Mouse (Mus musculus): ENCODE results near the gene Pex5. TPM values are rescaled to one million over a fixed set of nuclear protein-coding genes. Genes with fewer than 3 reads are reported as not detected.
A peak's percentile ranks its signal among the peaks of the same experiment; 100 is the strongest.

Gene Pex5
- polyA plus RNA-seq (2014; fragmentation: Nextera tagmentation; extraction: Ambion mirVana) = 45.9 and 54.4 TPM in 2 replicates

DNA sequence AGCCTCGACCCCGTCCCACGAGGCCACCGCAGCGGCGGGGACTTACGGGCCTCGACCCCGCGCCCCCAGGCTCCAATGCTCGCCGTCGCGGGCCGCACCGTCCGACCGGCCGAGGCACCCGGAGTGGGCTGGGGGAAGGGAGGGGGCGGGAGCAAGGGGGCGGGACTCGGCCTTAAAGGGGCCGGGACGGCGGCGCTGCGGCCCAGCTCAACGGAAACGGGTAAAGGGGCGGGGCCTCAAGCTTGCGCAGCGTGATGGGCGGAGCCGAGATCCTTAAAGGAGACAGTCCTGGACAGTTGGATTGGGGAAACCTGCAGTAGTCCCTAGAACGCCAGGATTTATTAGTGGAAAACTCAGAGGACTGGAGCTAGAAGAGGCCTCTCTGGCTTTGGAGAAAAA lies at the start of gene Pex5:
TSS of gene Pex5 (minus strand) at position 141 of the 399 bp plus-strand sequence.
- 0% methylated on average over 23 of the region's 36 CpGs for WGBS
- peak; percentile 96 for DNase-seq (ENCODE audit: low spot score)
- no peaks in the 10 kb centered on the region for H3K36me3 ChIP-seq (ENCODE audit: control insufficient read depth, insufficient read depth, low read length)
- H3K27me3 ChIP-seq (ENCODE audit: control insufficient read depth, insufficient read depth, low read length) = no peaks in the 10 kb centered on the region
- peak within 1 kb of the TSS; percentile 52 for H3K4me2 ChIP-seq (ENCODE audit: low read depth)
- peak within 1 kb of the TSS; percentile 62 for H3K27ac ChIP-seq (ENCODE audit: low read depth, low read length)
- H3K9me3 ChIP-seq (ENCODE audit: control insufficient read depth, low read length) = no peaks in the 10 kb centered on the region
- H3K9ac ChIP-seq (ENCODE audit: low read length) = peak within 1 kb of the TSS; percentile 77
- H3K4me3 ChIP-seq (ENCODE audit: low read depth, low read length) = peak within 1 kb of the TSS; percentile 75
- peaks cover 3% of the 10 kb centered on the region; the same call in 1 of the 2 replicates for H3K4me1 ChIP-seq (ENCODE audit: control insufficient read depth, insufficient read depth, low read length)
- peak; percentile 93 for ATAC-seq (ENCODE audit: insufficient read depth, low FRiP score, low TSS enrichment)

DNA sequence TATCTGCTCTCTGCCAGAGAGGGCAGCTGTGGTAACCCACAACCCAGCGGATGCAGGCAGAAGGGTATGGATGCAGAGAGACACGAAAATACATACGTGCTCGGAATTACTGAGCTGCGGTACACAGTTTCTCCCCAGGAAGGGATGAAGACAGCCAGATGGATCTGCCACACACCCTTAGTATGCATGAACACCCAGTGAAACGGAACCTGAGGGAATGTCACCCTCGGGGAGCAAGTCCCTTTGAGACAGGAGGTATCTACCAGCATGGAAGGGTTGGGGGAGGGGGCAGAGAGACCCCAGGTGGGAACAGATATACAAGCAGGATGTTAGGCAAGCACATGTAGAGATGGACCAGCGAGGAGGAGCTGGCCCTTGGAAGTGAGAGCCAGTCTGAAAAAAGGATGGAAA lies 49.0 kb upstream of the Pex5 start:
- Histone ChIP-seq H3K4me2 (ENCODE audit: low read depth) (peak overlapping the region; percentile 78), H3K4me1 (ENCODE audit: control insufficient read depth, insufficient read depth, low read length) (no peaks in the 10 kb centered on the region; the same call in 1 of the 2 replicates), H3K9ac (ENCODE audit: low read length) (peak overlapping the region; percentile 57), H3K9me3 (ENCODE audit: control insufficient read depth, low read length) (no peaks in the 10 kb centered on the region), H3K27ac (ENCODE audit: low read depth, low read length) (no peak overlapping the region), H3K27me3 (ENCODE audit: control insufficient read depth, insufficient read depth, low read length) (no peaks in the 10 kb centered on the region), H3K36me3 (ENCODE audit: control insufficient read depth, insufficient read depth, low read length) (no peaks in the 10 kb centered on the region), H3K4me3 (ENCODE audit: low read depth, low read length) (peak overlapping the region; percentile 45)
- 27% methylated on average over 8 of the region's 8 CpGs for WGBS
- DNase-seq (ENCODE audit: low spot score) = peak; percentile 21
- peak; percentile 29 for ATAC-seq (ENCODE audit: insufficient read depth, low FRiP score, low TSS enrichment)

DNA sequence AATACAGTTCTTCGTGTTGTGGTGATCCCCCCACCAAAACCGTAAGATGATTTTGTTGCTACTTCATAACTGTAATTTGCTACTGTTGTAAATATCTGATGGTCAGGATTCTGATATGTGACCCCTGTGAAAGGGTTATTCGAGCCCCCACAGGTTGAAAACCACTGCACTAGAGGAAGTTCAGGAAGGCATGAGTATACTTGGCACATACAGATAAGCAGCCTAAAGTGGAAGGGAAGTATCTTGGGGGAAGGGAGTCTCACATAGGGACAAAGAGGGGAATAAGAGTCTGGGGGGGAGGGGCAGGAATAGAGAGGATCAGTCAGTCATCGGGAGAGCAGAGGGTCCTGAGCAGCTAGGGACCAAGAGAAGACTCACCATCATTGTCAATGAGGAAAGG lies 44.5 kb upstream of the Pex5 start:
- H3K4me2 ChIP-seq (ENCODE audit: low read depth) = no peak overlapping the region
- ATAC-seq (ENCODE audit: insufficient read depth, low FRiP score, low TSS enrichment) (no peak), DNase-seq (ENCODE audit: low spot score) (no peak)
- no peaks in the 10 kb centered on the region for H3K27me3 ChIP-seq (ENCODE audit: control insufficient read depth, insufficient read depth, low read length)
- H3K4me3 ChIP-seq (ENCODE audit: low read depth, low read length) = no peak overlapping the region
- H3K4me1 ChIP-seq (ENCODE audit: control insufficient read depth, insufficient read depth, low read length) = no peaks in the 10 kb centered on the region; the same call in 1 of the 2 replicates
- no peak overlapping the region for H3K27ac ChIP-seq (ENCODE audit: low read depth, low read length)
- H3K36me3 ChIP-seq (ENCODE audit: control insufficient read depth, insufficient read depth, low read length) = no peaks in the 10 kb centered on the region
- H3K9ac ChIP-seq (ENCODE audit: low read length) = no peak overlapping the region
- no peaks in the 10 kb centered on the region for H3K9me3 ChIP-seq (ENCODE audit: control insufficient read depth, low read length)
- 85% methylated on average over 4 of the region's 4 CpGs for WGBS

DNA sequence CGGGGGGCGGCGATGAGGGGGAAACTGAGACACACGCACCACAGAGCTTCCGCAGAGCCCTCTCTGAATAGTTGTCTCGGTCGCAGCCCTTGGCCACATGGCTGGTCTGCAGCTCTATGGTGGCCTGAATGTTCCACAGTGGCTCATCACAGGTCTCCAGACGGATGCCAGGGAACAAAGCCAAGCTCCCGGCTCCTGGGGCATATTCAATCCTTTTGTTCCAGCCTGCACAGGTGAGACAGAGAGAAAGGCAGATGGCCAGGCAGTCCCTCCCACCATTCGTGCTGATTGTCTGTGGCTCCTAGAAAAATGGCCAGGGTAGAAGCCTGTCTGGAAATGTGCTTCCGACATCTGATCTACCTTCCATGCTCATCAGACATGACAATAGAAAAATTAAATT lies 43.6 kb upstream of the Pex5 start:
- 92% methylated on average over 11 of the region's 11 CpGs for WGBS
- no peak overlapping the region for H3K4me2 ChIP-seq (ENCODE audit: low read depth)
- no peak for ATAC-seq (ENCODE audit: insufficient read depth, low FRiP score, low TSS enrichment)
- no peaks in the 10 kb centered on the region for H3K36me3 ChIP-seq (ENCODE audit: control insufficient read depth, insufficient read depth, low read length)
- H3K4me1 ChIP-seq (ENCODE audit: control insufficient read depth, insufficient read depth, low read length) = no peaks in the 10 kb centered on the region
- no peak overlapping the region for H3K27ac ChIP-seq (ENCODE audit: low read depth, low read length)
- no peaks in the 10 kb centered on the region for H3K27me3 ChIP-seq (ENCODE audit: control insufficient read depth, insufficient read depth, low read length)
- no peaks in the 10 kb centered on the region for H3K9me3 ChIP-seq (ENCODE audit: control insufficient read depth, low read length)
- H3K4me3 ChIP-seq (ENCODE audit: low read depth, low read length) = no peak overlapping the region
- DNase-seq (ENCODE audit: low spot score) = no peak
- no peak overlapping the region for H3K9ac ChIP-seq (ENCODE audit: low read length)

DNA sequence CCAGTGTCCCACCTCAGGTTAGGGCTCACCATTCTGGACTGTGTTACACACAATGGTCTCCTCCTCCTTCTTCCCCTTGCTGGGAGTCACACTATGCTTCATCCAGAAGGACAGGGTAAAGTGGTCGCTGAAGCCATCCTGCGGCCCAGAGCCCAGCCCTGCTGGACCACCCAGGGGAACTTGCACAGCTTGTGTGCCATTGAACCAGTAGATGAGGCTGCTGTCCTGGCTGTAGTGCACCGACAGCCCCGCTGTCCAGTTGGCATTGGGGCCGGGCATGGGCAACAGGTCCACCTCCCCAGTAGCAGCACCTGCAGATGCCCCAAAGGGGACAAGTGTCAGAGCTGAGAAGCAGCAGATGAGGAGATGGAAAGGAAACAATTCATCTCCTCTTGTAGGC lies 43.0 kb upstream of the Pex5 start:
- ATAC-seq (ENCODE audit: insufficient read depth, low FRiP score, low TSS enrichment) (no peak), DNase-seq (ENCODE audit: low spot score) (no peak)
- Histone ChIP-seq H3K27me3 (ENCODE audit: control insufficient read depth, insufficient read depth, low read length) (no peaks in the 10 kb centered on the region), H3K4me3 (ENCODE audit: low read depth, low read length) (no peak overlapping the region), H3K27ac (ENCODE audit: low read depth, low read length) (no peak overlapping the region), H3K9ac (ENCODE audit: low read length) (no peak overlapping the region), H3K4me1 (ENCODE audit: control insufficient read depth, insufficient read depth, low read length) (no peaks in the 10 kb centered on the region), H3K36me3 (ENCODE audit: control insufficient read depth, insufficient read depth, low read length) (no peaks in the 10 kb centered on the region), H3K4me2 (ENCODE audit: low read depth) (no peak overlapping the region), H3K9me3 (ENCODE audit: control insufficient read depth, low read length) (no peaks in the 10 kb centered on the region)
- 89% methylated on average over 5 of the region's 5 CpGs for WGBS

DNA sequence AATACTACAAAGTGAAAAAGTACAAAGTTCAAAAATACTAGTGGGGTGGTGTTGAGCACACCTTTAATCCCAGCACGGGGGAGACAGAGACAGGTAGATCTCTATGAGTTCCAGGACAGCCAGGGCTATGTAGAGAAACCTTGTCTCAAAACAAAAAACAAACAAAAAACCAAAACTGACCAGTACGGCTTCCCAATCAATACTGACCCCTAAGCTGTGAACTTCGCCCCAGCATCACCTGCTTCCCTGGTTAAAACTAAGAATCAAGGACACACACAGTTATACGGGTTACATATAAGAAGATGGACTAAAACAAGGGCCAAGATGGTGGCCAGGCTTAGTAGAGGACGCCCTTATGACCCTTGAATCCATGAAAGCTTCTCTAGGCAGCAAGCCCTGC lies 41.4 kb upstream of the Pex5 start:
- Histone ChIP-seq H3K27ac (ENCODE audit: low read depth, low read length) (no peak overlapping the region), H3K4me3 (ENCODE audit: low read depth, low read length) (no peak overlapping the region), H3K4me1 (ENCODE audit: control insufficient read depth, insufficient read depth, low read length) (no peaks in the 10 kb centered on the region), H3K9ac (ENCODE audit: low read length) (no peak overlapping the region), H3K4me2 (ENCODE audit: low read depth) (no peak overlapping the region), H3K9me3 (ENCODE audit: control insufficient read depth, low read length) (no peaks in the 10 kb centered on the region), H3K36me3 (ENCODE audit: control insufficient read depth, insufficient read depth, low read length) (no peaks in the 10 kb centered on the region), H3K27me3 (ENCODE audit: control insufficient read depth, insufficient read depth, low read length) (no peaks in the 10 kb centered on the region)
- WGBS = 93% methylated on average over 5 of the region's 5 CpGs
- ATAC-seq (ENCODE audit: insufficient read depth, low FRiP score, low TSS enrichment) (no peak), DNase-seq (ENCODE audit: low spot score) (no peak)

DNA sequence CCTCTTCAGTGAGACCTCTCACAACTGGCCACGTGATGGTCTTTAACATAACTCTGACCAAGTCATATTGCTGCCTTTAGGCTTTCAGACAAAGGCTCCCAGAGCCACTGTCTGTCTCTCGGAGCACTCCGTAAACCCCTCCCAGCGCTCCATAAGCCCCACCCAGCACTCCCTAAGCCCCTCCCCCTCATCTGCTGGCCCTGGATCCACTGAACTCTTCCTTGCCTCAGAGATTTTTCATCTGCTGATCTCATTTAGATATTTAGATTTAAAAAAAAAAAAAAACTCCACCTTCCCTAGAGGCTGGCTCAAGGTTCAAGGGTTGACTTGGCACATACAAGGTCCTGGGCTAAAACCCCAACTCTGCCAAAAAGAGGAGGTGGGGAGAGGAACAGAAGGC lies 38.9 kb upstream of the Pex5 start:
- WGBS = 47% methylated on average over 4 of the region's 4 CpGs
- Histone ChIP-seq H3K36me3 (ENCODE audit: control insufficient read depth, insufficient read depth, low read length) (no peaks in the 10 kb centered on the region), H3K27ac (ENCODE audit: low read depth, low read length) (no peak overlapping the region), H3K27me3 (ENCODE audit: control insufficient read depth, insufficient read depth, low read length) (no peaks in the 10 kb centered on the region), H3K4me1 (ENCODE audit: control insufficient read depth, insufficient read depth, low read length) (no peaks in the 10 kb centered on the region), H3K9ac (ENCODE audit: low read length) (no peak overlapping the region), H3K4me3 (ENCODE audit: low read depth, low read length) (no peak overlapping the region), H3K4me2 (ENCODE audit: low read depth) (no peak overlapping the region), H3K9me3 (ENCODE audit: control insufficient read depth, low read length) (no peaks in the 10 kb centered on the region)
- no peak for ATAC-seq (ENCODE audit: insufficient read depth, low FRiP score, low TSS enrichment)
- DNase-seq (ENCODE audit: low spot score) = no peak

DNA sequence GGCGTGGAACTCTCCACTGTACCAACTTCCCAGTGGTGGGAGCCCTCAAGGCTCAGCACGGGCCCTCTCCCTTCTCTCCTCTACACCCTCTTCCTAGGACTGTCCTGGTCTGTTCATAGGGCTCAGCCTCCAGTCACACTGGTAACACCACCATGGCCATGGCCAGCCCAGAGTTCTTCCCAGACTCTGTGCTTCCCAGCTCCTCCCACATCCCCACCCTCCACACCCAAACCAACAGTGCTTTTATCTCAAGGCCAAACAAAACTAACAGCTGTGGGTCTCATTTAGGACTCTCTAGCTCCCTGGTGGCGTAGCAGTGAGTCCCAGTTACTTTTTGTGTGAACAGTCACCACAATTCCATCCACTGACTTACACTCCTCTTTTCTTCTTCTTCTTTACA lies 37.1 kb upstream of the Pex5 start:
- no peak overlapping the region for H3K4me2 ChIP-seq (ENCODE audit: low read depth)
- ATAC-seq (ENCODE audit: insufficient read depth, low FRiP score, low TSS enrichment) (no peak), DNase-seq (ENCODE audit: low spot score) (no peak)
- no peak overlapping the region for H3K27ac ChIP-seq (ENCODE audit: low read depth, low read length)
- H3K36me3 ChIP-seq (ENCODE audit: control insufficient read depth, insufficient read depth, low read length) = no peaks in the 10 kb centered on the region
- H3K9ac ChIP-seq (ENCODE audit: low read length) = no peak overlapping the region
- H3K4me1 ChIP-seq (ENCODE audit: control insufficient read depth, insufficient read depth, low read length) = no peaks in the 10 kb centered on the region
- no peaks in the 10 kb centered on the region for H3K9me3 ChIP-seq (ENCODE audit: control insufficient read depth, low read length)
- H3K27me3 ChIP-seq (ENCODE audit: control insufficient read depth, insufficient read depth, low read length) = no peaks in the 10 kb centered on the region
- 72% methylated on average over 3 of the region's 3 CpGs for WGBS
- H3K4me3 ChIP-seq (ENCODE audit: low read depth, low read length) = no peak overlapping the region

DNA sequence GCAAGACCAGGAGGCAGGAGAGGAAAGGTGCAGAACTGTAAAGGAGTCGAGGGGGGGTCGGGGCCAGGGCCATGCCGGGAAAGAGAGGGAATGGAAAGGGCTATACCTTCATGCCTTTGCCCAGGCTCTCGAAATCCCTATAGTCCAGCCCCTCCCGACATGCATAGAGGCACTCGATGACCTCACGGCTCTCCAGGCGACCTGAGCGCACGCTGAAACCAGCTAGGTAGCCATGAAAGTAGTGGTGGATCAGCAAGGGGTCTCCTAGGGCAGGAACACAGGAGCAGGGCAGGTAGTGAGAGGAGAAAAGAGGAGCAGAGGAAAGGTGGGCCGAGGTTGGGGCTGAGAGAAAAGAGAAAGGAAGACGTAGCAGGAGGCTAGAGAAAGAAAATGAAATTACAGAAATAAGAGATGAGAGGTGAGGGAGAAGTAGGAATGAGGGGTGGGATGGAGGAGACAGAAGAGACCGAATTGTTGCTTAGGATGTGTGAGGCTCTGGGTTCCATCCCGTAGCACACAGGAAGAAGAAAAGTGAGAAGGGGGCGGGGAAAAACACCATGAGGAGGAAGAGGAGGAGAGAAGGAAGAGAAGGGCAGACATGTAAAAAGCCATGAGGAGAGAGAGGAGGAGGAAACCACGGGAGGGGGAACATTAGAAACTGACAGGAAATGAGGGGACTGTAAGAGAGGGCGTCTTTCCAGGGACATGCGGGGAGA lies 35.0 kb upstream of the Pex5 start:
- WGBS = 82% methylated on average over 18 of the region's 18 CpGs

More for the DNA sequence above, 35.0 kb upstream of the Pex5 start:
- H3K9me3 ChIP-seq (ENCODE audit: control insufficient read depth, low read length) = no peaks in the 10 kb centered on the region
- H3K27ac ChIP-seq (ENCODE audit: low read depth, low read length) = no peak overlapping the region
- H3K27me3 ChIP-seq (ENCODE audit: control insufficient read depth, insufficient read depth, low read length) = no peaks in the 10 kb centered on the region
- H3K4me3 ChIP-seq (ENCODE audit: low read depth, low read length) = no peak overlapping the region
- no peak for ATAC-seq (ENCODE audit: insufficient read depth, low FRiP score, low TSS enrichment)
- H3K4me1 ChIP-seq (ENCODE audit: control insufficient read depth, insufficient read depth, low read length) = no peaks in the 10 kb centered on the region
- no peaks in the 10 kb centered on the region for H3K36me3 ChIP-seq (ENCODE audit: control insufficient read depth, insufficient read depth, low read length)
- H3K9ac ChIP-seq (ENCODE audit: low read length) = no peak overlapping the region
- H3K4me2 ChIP-seq (ENCODE audit: low read depth) = no peak overlapping the region
- no peak for DNase-seq (ENCODE audit: low spot score)

Measured in neural tube, embryonic 11.5 days (tissue).